Mouse (Mus musculus) cortical plate, adult 2 months (tissue): ENCODE measurements at regions not wholly inside any gene's neighbourhood (a gene's known extent, or its start where the extent isn't known, plus 50 kb on each side); places are given as distances from the start of the nearest gene placed in this dataset.
A peak's percentile ranks its signal among the peaks of the same experiment; 100 is the strongest.
"Not testable (repeated sequence)": the region's sequence is repeated elsewhere in the genome, so short reads cannot be mapped to it uniquely, and the experiment has no call there.

ENCODE experiments used
- H3K27ac ChIP-seq: fragments of 200-500 bp; 2 replicates; pipeline ENCODE4 v1.5.1; 2012; ENCODE audit warnings: low read length, control low read depth, inconsistent platforms; ENCODE audit not compliant: insufficient read depth
- H3K4me1 ChIP-seq: fragments of 200-500 bp; 2 replicates; pipeline ENCODE4 v1.6.1; 2011; ENCODE audit warnings: low read length; ENCODE audit not compliant: control insufficient read depth, insufficient read depth
- H3K4me3 ChIP-seq: fragments of 200-500 bp; 2 replicates; pipeline ENCODE4 v1.5.1; 2011; ENCODE audit warnings: mild to moderate bottlenecking, low read length, control low read depth; ENCODE audit not compliant: insufficient read depth
- CTCF ChIP-seq: fragments of 200-500 bp; IDR thresholded peaks from 2 replicates; pipeline ENCODE4 v1.5.1; 2011; ENCODE audit warnings: mild to moderate bottlenecking, control low read depth, low read length; ENCODE audit not compliant: insufficient read depth; ENCODE audit errors: extremely low read depth
- POLR2A ChIP-seq: fragments of 200-500 bp; IDR thresholded peaks from 2 replicates; pipeline ENCODE4 v1.6.1; 2011; ENCODE audit warnings: mild to moderate bottlenecking, low read length, control low read depth; ENCODE audit not compliant: insufficient read depth; ENCODE audit errors: extremely low read depth

DNA sequence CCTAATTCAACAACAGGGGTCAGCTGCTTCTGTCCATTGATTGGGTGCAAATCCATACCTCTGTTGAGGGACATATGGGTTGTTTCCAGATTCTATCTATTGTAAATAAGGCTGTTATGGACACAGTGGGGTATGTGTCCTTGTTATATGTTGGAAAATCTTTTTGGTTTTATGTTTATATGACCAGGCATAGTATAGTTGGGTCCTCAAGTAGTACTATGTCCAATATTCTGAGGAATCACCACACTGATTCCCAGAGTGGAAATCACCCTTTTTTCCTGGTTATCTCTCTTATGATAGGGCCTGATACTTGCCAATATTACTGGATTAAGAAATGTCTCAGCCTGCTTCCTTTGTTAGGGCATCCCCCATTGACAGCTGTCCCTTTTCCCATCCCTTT, 1471.0 kb downstream of the Kcnt2 start:
- no peak overlapping the region for H3K27ac ChIP-seq
- TF ChIP-seq POLR2A (no peak), CTCF (no peak)
- H3K4me3 ChIP-seq: no peak overlapping the region
- no peaks in the 10 kb centered on the region for H3K4me1 ChIP-seq

DNA sequence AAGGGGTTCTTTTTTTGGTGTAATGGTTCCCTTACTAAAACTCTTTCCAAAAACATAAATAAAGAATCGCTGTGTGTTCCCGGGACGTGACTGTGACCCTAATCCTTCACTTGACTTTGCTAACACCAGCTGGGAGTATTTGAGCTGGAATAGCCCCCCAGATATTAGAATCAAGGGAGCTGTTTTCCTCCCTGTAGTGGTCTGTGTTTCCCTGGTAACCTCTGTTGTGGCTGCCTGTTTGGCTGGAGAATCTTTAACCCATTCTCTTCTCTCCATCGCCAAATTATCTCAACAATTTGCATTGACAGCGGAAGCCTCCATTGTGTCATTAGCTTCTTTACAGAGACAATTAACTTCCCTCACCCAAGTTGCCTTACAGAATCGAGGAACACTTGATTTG, 1471.6 kb downstream of the Kcnt2 start:
- H3K4me1 ChIP-seq: no peaks in the 10 kb centered on the region
- TF ChIP-seq CTCF (no peak), POLR2A (no peak)
- H3K4me3 ChIP-seq: no peak overlapping the region
- no peak overlapping the region for H3K27ac ChIP-seq

DNA sequence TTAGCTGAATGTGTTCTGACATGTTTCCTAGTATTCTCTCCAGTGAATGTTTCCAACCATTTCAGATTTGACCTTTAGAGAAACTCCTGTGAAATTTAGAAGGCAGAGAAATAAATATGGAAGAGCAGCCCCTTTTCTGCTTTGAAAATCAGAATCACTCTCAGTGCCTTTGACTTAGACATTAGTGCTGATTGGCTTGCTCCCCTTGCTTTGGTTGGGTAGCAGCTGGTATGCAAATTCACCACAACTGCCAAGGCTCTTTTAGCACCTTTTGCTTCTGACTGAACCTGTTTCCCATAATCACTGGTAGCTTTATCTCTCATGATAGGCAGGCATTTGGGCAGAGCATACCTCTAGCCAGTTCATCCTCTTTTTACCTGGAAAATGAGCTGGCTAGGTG, 1495.3 kb downstream of the Kcnt2 start:
- TF ChIP-seq CTCF (no peak), POLR2A (no peak)
- no peak overlapping the region for H3K4me3 ChIP-seq
- H3K4me1 ChIP-seq: no peaks in the 10 kb centered on the region
- no peak overlapping the region for H3K27ac ChIP-seq

DNA sequence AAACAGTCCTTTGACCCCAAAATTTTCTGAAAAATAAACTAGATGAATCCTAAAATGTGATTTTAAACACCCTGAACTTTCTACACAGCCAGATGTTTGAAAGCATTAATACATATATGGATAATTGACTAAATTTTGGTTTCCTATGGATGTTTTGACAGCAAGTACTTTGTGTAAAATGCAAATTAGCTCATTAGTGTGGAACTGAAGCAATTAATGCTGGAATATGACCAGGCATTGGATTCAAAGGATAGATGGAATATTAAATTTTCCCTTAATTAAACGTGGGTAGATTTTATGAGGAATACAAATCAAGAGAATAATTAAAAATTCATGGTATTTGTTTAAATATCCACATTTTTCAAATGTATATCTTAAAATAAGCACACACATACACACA, 1530.1 kb downstream of the Kcnt2 start:
- no peaks in the 10 kb centered on the region for H3K4me1 ChIP-seq
- H3K27ac ChIP-seq: no peak overlapping the region
- TF ChIP-seq CTCF: no peak
- no peak overlapping the region for H3K4me3 ChIP-seq

DNA sequence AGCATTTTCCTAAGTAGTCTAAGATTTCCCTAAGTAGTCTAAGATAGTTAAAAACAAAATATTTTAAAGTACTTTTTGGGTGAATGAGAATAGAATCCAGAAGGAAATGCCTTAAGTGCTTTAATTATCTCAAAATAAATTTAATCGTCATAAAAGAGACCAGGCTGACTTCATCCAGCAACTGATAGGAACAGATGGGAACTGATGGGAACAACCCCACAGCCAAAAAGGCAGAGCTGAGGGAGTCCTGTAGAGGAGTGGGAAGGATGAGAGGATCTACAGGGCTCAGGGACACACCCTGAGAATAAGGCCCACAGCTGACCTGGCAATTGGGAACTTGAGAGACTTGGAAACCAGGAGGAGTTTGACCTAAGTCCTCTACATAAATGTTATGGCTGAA, 1537.4 kb downstream of the Kcnt2 start:
- Histone ChIP-seq H3K4me3 (no peak overlapping the region), H3K27ac (no peak overlapping the region), H3K4me1 (no peaks in the 10 kb centered on the region)
- TF ChIP-seq POLR2A (no peak), CTCF (no peak)

DNA sequence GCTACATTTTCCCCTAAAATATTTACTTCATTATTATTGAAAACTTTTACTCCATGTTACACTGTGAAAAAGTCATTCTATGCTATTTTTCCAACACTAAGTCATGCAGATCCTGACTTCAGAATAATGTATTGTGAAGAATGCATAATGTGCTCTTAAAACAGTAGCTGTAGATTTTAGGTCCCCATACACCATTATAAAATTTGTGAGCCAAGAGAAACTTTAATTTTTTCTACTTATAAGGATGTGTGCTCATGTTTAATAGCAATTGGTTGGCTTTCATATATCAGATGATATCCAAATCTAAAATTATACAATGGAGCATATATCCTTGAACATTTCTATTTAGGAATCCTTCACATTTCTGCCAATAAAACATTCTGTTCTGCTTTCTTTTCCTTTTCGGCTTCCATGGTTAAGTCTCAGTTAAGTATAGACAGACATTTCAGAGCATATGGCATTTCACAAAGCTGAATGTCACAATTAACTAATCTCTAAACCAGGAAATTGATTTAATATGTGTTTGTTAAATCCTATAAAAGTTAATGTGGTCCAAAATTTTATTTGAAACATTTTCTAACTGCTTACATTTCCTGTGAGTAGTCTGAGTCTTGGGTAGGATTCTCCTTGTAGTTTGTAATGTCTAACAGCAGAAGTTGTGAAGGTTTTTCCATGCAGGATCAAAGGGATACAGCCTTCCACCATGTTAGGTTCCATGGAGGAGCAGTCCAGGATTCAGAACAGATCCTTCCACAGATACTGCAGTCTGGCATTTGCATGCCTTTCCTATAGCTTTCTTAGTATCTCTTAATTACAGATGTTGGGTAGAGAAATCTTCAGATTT, 1567.6 kb downstream of the Kcnt2 start:
- Histone ChIP-seq H3K4me3 (no peak overlapping the region), H3K27ac (peak overlapping the region; percentile 81; the same call in 1 of the 2 replicates), H3K4me1 (no peaks in the 10 kb centered on the region; the same call in 1 of the 2 replicates)
- TF ChIP-seq CTCF (no peak), POLR2A (no peak)

DNA sequence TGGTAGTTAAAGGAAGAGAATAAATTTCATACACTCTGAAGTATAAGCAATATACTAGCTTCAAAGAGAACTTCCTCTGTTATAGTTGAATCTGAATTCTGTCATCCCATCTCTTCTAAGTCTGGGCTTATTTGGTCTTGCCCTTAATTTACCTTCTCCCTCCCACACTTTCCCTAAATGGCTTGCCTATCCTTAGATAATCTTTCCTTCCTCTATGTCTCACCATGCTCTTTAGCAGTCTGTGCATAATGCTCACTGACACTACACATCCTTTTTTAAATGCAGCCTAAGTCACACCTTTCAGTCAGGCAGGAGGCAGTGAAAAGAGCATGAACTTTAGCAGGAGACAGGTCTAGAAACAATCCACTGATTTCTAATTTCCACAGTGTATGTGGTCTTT, 1585.5 kb downstream of the Kcnt2 start:
- Histone ChIP-seq H3K4me1 (no peaks in the 10 kb centered on the region; the same call in 1 of the 2 replicates), H3K27ac (no peak overlapping the region), H3K4me3 (no peak overlapping the region)
- TF ChIP-seq POLR2A (no peak), CTCF (no peak)

DNA sequence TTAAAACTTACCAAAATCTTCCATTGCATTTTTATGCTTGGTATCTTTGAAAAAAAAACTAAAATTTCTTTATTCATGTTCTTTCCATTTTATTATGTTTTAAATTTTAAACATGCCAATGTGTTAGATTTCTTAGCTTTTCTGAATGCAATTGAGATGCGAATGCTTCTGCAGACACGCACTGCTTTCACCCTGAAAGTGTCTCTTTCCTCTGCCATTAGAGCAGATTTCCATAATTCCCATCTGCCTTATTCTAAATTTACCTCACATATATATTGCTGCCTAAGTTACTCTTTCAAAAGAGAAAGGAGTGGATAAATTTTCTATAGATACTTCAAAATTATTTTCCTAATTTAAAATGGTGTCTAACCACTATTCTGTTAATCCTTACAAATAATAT, 1596.6 kb downstream of the Kcnt2 start:
- TF ChIP-seq CTCF (no peak), POLR2A (no peak)
- H3K4me1 ChIP-seq: no peaks in the 10 kb centered on the region; the same call in 1 of the 2 replicates

DNA sequence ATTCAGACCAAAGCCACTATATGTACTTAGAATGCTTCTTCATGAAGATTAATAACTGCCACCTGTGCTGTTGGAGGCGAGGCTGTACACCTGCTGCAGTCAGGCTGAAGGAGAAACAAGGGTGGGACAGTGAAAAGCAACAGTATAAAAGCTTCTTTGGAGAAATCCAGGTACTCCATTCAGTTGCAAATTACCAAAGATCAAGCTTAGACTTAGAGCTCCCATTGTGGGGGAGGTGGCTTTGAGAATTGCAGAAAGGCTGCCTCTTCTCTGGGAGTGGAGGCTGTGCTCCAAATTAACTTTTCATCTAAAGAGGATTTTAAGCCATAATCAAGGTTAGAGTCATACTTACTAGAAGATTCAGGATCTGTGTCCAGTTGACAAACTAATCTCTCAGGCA, 1607.9 kb downstream of the Kcnt2 start:
- H3K4me3 ChIP-seq, H3K4me1 ChIP-seq, H3K27ac ChIP-seq: not testable (repeated sequence)

More for the DNA sequence above, 1596.6 kb downstream of the Kcnt2 start:
- Histone ChIP-seq H3K27ac (no peak overlapping the region), H3K4me3 (no peak overlapping the region)

DNA sequence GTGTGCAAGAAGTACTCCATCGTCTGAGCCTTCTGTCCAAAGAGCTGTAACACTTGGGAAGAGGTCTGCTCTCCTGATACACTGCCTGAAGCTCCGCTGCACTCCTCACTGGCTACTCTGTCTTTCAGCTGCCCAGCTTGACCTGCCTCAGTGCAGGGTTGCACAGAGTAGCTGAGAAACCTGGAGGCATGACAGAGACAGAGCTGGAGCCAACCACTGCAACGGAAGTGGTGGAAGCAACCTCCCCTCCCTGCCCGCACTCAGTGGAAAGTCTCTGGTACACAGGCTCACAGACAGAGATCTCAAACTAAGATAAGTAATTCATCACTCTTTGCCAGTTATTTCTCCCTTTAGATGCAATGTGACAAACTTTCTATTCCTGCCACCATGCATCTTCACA, 1638.4 kb downstream of the Kcnt2 start:
- Histone ChIP-seq H3K27ac (no peak overlapping the region), H3K4me1 (no peaks in the 10 kb centered on the region), H3K4me3 (no peak overlapping the region)
- TF ChIP-seq CTCF (no peak), POLR2A (no peak)

DNA sequence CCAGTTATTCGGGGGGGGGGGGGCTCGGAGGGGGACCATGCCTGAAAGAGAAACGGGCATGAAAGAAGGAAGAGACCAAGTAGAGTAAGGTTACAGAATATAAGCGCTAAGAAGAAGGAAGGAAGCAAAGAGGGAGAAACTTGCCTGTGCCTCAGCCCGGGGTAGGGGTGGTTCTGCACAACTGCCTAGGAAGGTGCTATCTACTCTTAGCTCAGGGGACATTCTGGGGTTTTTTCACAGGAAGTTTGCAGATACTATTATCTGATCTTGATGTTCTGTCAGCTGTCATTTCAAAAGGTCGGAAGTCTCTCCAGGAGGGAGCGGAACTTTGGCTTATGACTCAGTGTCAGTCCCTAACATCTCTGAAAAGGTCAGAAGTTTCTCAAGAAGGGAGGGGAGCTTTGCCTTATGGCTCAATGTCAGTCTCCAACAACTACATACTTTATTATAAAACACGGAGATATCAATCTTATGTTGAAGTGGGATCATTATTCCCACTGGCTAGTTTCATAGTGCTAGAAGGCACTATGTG, 1652.0 kb downstream of the Kcnt2 start:
- no peak overlapping the region for H3K27ac ChIP-seq
- no peaks in the 10 kb centered on the region for H3K4me1 ChIP-seq
- no peak for TF ChIP-seq POLR2A
- TF ChIP-seq CTCF: no peak
- H3K4me3 ChIP-seq: no peak overlapping the region
